Mouse (Mus musculus): ENCODE measurements around the gene Chst15.

Gene Chst15

DNA sequence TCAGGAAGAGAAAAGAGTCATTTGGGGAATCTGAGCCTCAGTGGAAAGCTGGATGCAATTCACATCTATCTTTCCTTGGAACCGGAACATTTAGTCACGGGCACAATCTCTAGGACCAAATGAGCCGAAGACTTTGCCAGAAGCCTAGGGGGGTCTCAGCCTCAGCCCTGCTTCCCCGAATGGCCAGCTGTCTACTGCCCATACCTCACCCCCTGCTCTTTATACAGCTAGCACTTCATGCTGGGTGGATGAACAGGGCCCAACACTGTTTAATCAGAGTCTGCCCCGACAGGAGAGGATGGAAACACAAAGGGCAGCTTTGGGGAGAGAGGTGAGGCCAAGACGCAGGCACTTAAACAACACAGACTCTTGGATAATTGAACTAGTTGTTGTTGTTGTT lies 53.8 kb downstream of the Chst15 start:
- DNase-seq (ENCODE audit: low spot score) = no peak

DNA sequence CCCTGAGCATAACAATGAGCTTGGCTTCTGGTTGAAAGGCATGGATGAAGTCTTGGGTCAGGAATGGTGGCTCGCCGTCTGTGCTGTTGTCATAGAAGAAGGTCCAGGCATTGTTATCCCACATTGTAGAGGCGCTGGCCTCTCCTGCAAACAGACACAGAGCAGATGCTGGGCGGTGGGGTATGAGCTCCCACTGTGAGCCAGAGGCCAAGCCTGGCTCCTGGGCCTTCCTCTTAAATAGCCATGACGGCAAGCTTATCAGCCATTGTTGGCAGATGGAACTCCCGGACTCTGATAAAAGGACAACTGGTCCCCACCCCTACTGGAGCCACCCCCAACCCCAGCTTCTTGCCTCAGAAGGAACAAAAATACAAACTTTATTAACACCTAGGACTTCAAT lies 54.3 kb downstream of the Chst15 start:
- DNase-seq (ENCODE audit: low spot score) = no peak

DNA sequence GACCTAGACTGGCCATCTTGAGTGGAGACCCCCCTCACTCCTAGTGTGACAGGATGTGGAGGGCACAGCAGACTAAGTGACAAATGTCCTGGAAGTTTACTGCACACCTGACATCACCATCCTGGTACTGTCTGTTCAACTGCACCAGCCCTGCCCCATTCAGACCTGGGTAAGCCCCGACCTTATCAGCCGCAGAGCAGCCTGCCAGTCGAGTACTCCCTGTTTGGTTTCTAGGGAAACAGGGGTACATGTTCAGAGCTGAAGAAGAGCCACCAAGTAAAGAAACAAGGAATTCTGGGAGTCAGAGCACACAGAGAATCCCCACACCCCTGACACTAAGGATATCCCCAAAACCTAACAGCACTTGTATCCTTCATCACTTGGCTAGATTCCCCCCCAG lies 55.1 kb downstream of the Chst15 start:
- DNase-seq (ENCODE audit: low spot score) = no peak

DNA sequence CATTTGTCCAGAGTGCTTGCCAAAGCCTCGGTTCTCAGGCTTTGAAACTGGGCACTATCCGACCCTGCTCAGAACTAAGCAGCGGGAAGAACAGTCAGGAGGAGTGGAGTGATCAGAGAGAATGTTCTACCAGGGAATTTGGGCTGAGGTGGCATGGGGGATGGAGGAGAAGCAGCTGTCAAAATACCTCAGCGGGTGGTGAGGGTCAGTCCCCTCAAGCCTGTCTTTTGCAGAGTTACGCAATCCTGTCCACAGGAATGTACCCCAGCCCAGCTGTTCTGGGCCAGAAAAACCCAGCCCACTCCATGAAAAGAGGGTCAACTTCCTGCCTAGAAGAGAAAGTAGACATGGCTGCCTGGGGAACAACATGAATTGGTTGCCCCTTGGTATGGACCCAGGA lies 56.4 kb downstream of the Chst15 start:
- DNase-seq (ENCODE audit: low spot score) = no peak

DNA sequence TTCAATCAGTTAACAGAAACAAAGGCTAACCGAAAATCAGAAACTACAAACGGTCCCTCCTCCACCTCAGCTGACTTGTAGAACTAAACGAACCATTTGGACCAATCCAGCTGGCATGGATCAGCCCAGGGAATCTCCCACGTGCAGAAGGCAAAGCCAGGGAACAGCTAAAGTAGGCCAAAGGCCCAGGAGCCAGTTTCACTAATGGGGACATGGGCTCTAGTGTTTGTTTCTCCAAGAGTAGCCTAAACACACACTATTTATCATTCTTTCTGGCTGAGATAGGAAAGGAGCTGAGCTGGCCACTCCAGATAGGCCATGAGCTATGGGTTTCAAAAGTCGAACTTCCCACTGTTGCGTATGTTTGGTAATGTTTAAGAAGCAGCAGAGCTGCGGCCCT lies 58.2 kb downstream of the Chst15 start:
- no peak for DNase-seq (ENCODE audit: low spot score)

DNA sequence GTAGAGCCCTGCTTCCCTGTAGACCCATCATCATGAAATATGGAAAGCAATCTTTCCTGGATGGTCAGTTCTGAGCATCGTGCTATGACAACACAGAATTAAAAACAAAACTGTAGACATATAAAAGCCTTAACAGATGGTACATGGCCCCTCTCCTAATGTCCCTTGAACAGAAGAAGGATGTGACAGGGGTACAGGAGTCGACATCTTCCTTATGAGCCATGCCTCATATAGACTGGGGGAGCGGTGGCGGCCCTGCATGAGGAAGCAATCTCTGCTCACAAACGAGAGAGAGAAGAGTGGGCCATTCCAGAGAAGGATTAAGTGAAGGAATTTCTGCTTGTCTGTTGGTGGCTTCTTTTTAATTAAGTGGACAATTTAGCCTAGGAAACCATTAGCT lies 58.8 kb downstream of the Chst15 start:
- no peak for DNase-seq (ENCODE audit: low spot score)

DNA sequence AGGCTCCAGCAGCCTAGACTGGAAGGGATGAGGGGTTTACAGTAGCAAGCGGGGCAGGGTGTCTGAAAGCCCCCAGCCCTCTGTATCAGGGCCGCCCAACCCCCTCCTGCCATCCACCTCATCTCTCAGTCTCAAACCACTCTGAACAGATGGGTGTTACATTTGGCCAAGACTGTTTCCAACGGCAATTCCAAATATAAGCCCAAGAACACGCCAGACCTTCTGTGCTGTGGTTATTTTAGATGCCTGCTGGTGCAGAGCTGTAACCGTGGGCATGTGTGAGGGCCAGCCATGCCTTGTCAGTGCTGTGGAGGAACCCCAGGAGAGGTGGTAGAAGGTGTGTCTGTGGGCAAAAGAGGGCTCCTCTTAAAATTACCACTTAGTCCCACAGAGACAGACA lies 63.5 kb downstream of the Chst15 start:
- peak; percentile 63 for DNase-seq (ENCODE audit: low spot score)

DNA sequence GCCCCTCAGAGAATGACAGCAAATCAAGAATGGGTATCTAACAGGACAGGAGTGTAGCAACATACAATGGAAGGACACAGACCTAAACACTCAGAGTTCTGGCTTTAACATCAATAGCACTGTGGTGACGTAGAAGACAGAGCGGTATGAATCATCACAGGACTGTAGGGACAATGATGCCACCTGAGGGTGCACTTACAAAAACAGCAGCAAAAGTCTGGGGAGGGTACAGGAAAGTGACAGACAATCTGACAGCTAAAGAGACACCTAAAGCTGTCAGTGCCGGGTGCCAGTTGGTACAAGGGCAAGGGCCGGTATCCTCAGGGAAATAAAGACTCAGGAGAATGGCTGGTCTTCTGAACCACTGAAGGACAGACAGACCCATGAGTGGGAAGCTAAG lies 64.0 kb downstream of the Chst15 start:
- DNase-seq (ENCODE audit: low spot score) = no peak

DNA sequence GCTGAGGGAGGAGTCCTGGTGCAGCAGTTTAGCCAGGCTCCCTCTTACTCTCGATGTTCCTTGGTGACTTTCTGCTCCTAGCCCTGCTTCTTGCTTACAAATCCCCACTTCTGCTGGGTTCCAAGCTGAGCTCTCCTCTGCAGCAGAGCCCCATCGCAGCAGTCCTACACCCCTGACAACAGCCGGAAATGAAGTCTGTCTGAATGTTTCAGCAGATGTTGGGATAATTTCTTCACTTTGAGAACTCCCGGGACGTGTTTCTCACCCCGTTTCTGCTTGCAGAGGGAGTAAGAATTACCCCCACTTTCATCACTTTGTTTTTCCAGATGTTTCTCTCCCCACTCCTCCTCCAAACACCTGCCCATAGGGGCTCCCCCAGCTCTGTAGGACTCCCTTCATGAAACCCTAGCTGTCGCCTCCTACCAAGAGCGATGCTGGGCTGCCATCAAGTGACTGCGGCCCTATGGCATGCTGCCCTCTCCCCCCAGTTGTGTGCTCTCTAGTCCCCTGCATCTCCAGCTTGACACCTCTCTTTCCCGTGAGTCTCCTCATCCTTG lies 67.4 kb downstream of the Chst15 start:
- DNase-seq (ENCODE audit: low spot score) = no peak

DNA sequence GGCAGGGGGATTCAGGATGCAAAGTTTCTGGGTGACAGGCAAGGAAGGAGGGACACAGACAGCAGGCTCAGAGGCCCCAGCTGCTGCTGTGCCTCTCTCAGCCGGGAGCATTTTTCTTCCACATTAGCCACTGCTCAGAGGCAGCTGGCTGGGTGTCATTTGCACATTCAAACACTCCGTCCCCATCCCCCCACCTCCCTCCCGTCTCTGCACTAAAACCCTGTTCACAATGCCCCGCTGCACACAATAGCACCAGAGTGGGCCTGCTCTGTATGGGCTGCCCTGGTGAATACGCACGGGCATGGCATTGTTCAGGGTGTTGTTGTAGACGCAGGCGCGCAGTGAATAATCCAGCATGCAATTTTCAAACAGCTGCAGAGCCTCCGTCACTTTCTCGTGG lies 69.5 kb downstream of the Chst15 start:
- no peak for DNase-seq (ENCODE audit: low spot score)

DNA sequence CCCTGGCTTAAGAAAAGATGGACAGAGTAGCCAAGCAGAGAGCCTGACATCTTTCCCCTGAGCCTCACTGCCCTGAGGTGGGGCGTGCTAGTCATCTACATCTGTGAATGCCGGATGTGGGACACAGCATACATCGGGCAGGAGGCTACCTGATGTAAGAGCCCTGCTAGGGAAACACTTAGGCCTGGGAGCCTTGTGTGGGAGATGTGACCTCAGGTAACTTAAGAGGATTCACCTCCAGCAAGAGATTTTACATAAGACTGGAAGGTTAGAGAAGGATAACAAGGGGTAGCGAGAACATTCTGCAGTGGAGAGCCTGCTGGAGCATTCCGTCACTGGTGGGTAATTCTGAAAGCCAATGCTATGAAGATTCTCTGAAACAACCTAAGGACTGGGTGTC lies 69.9 kb downstream of the Chst15 start:
- DNase-seq (ENCODE audit: low spot score) = no peak

DNA sequence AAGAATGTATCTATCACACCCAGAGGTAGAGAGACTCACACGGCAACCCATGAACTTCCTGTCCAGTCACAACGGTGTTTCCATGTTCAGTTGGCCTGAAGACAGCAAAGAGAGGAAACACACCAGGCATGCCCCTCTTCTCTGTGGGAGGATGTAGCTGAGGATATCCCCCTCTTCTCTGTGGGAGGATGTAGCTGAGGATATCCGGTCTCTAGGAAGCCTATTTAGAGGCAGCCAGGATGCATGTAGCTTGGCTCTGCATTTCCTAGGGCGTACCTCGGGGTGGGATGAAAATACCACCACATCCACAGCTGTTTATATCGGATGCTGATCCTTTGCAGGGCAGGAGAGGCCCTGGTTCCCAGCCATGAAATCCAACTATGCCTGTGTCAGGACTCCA lies 71.3 kb downstream of the Chst15 start:
- no peak for DNase-seq (ENCODE audit: low spot score)

DNA sequence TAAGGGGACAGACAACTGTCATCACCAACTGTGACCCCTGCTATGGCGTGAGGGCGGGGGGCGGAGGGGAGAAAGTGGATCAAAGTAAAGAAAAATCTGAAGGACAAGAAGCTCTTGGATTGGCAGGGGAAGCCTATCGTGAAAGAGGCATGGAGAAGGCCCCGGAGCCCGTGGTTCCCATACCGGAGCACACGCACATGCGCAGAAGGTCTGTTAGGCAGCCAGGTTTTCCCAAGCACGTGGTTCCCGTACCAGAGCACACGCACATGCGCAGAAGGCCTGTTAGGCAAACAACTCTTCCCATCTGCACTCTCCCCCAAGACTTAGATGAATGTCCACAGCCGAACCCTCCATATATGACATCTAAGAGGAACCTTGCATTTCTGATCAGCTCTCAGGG lies 72.4 kb downstream of the Chst15 start:
- DNase-seq (ENCODE audit: low spot score) = no peak

DNA sequence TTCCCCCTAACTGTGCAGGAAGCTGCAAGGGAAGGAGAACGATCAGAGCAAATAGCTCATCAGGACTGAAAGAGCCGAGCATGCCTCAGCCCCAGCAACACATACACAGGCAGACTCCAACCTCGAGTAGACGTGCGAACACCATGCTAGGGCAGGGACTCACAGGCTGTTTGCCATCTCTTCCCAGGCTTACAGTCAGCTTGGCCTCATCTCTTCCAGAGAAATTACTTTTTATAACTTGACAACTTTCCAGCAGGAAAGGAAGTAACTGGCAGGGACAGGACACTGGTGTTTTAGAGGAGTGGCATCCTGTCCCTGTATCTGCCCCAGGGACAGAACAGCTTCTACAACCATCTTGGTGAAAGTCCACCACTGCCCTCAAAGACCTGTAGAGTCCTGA lies 73.8 kb downstream of the Chst15 start:
- DNase-seq (ENCODE audit: low spot score) = no peak

DNA sequence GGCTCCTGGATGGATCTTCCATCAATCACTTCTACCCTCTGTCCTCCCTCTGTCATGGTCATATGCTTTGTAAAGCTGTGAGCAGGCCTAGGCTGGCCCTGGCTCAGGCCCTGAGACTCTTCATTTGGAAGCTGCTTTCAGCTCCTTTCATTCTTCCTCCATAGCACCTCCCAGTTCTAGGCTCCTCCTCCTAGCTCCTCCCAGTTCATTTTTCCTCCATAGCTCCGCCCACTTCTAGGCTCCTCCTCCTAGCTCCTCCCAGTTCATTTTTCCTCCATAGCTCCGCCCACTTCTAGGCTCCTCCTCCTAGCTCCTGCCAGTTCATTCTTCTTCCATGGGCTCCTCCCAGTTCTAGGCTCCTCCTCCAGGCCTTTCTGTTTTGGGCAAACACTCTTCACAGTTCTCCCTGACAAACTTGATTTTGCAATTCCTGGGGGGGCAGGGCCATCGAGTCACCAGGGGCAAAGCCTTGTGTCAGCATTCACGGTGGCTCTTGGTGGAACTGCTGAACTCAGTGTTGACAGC lies 74.3 kb downstream of the Chst15 start:
- DNase-seq (ENCODE audit: low spot score) = no peak

DNA sequence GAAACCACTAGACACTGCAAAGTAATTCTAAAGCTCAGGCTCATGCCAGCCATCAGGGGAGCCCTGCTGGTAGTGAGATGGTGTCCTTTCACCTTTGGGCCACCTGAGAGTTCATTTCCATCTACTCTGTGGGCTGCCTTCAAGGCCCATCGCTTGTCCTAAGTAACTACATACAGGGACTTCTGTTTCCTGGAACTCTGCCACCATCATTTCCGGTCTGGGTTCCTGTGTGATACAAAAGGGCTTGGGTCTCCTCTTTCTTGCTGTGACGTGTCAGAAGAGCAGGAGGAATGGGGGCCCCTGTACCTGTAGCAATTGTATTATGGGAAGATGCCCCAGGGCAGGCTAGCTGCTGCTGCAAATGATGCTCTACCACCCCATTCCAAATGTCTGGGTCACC lies 78.1 kb downstream of the Chst15 start:
- no peak for DNase-seq (ENCODE audit: low spot score)

DNA sequence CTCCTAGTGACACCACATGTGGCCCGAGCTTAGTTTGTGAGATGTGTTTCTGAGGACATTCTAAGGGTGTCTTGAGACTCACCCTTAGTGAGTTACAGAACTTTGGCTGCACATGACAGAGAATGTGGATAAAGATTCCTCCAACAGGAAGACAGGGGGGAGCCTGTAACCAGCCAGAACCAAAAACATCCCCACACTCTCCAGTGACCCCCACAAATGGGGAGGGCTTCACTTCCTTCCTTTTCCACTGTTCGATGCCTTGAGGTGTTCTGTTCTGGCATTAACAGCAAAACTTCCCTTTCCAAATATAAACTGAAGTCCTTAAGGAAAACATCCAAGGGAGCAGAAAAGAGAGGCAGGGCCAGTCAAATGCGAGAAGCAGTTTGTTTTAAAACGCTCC lies 79.8 kb downstream of the Chst15 start:
- no peak for DNase-seq (ENCODE audit: low spot score)

DNA sequence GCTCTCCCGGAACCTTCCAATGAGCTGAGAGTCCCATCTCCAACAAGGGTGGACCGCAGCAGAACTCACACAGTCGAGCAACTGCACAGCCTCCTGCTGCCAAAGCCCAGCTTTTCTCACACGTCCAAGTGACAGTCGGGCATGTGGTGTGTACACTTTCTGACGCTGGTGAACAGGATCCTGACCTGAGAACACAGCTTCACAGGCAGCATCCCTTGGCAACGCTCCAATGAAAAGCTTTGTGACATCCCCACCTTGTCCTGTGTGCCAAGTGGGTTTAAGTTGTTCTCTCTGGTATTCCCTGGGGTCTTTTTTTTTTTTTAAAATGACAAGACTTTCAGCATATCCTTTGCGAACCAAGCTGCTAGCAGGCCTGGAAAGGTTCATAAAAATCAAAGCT lies 80.2 kb downstream of the Chst15 start:
- DNase-seq (ENCODE audit: low spot score) = no peak

DNA sequence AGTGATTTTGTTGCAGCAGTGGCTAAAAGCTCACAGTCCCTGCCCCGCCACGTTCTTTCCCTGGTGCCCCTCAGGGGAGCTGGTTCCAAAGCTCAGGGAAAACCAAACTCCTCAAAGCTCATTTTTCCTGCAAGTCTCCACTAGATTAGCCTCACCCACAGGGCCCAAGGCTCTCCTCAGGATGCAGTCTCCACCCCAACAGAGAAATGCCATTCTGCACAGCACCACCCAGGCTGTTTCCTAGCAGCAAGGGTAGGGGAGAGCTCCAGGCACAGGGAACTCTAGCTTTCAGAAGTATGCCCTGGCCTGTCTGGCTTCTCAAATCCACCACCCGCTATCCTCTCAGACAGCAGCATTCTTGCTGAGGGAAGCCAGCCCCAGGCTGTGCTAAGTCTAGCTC lies 82.8 kb downstream of the Chst15 start:
- no peak for DNase-seq (ENCODE audit: low spot score)

DNA sequence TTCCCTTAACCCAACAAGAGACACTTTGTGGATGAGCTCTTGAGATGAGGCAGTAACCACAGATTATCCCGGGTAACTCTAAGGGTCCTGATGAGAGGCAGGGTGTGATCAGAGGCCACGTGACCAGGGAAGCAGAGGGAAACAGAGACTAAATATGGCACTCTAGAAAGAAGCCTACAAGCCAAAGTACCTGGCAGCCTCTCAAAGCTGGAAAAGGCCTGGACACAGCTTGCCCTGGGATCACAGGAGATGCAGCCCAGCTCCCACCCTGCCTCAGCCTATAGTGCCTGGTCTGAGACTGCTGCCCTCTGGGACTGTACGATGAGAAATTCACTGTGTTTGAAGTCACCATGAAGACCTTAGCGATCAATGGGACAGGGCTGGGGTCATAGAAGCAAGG lies 83.3 kb downstream of the Chst15 start:
- DNase-seq (ENCODE audit: low spot score) = no peak

DNA sequence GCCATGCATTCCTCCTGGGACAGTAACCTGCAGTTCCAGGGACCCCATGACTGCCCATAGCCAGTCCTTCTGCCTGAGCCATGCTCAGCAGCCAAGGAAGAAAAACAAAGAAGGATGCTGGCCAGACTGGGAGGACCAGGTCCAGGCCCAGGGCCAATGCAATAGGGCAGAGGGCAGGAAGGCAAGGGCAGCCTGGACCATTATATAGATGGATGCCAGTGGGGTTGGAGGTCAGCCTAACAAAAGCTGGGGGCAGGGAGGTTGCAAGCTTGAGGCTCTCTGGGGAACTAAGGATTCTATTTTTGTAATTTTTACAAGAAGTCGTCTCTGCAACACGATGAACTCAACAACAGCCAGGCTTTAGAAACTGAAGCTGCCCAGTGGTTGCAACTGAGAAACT lies 84.1 kb downstream of the Chst15 start:
- no peak for DNase-seq (ENCODE audit: low spot score)

DNA sequence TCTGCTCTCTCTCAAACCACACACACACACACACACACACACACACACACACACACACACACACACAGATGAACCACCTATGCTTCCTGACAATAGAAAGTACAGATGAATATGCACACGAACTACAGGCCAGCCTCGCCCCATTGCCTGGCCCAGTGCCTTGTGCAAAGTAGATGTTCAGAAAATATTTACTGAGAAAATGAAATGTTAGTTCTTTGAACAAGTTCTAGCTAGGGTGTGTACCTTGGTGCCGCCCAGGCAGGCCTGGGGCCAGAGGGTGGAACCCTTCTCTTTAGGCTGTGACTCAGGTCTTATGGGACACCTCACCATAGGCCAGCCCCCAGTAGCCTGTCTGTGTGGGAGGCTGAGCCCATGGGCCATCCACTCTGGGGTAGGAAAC lies 85.6 kb downstream of the Chst15 start:
- no peak for DNase-seq (ENCODE audit: low spot score)

DNA sequence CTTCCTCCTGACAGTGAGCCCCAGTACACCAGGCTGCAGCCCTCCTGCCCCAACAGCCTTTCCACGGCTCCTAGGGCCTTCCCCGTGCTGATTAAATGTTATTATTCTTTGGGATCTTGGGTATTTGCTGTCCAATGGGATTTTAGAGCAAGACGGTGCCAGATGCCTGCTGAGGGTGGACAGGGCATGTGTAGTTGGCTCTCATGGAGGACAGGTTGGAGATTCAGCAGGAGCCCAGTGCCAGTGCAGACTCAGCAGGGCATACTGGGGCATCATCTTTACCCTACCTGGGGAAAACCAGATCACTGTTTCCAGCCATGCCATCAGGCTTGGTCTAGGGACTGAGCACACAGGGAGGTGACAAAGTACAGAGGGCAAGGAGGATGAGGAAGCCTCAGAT lies 86.1 kb downstream of the Chst15 start:
- DNase-seq (ENCODE audit: low spot score) = no peak

DNA sequence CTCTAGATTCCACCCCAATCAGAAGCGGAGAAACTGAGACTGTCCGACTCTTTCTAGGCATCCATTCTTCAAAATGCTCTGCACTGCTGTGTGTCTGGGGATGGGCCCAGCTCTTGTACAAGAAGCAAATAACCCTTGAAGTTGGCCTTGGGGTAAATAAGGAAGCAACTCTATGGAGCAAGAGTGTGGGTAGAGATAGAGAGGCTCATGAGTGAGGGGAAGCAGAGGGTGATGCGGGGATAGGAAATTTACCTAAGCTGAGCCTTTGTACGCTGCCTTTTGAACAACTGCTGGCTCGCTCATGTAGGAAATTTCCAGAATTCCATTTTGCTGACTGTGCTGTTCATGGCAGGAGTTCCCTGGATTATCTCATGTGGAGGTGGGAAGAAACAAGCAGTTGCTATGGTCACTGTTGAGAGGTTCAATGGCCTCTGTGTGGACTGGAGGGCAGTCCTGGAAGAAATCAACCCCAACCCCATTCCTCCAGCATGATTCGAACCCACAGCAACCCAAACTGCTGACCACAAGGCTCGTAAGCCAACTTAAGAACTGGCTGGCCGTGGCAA lies 89.9 kb downstream of the Chst15 start:
- DNase-seq (ENCODE audit: low spot score) = no peak
